8 mouse cellular contexts compared by ENCODE assay signal in the genomic region with DNA sequence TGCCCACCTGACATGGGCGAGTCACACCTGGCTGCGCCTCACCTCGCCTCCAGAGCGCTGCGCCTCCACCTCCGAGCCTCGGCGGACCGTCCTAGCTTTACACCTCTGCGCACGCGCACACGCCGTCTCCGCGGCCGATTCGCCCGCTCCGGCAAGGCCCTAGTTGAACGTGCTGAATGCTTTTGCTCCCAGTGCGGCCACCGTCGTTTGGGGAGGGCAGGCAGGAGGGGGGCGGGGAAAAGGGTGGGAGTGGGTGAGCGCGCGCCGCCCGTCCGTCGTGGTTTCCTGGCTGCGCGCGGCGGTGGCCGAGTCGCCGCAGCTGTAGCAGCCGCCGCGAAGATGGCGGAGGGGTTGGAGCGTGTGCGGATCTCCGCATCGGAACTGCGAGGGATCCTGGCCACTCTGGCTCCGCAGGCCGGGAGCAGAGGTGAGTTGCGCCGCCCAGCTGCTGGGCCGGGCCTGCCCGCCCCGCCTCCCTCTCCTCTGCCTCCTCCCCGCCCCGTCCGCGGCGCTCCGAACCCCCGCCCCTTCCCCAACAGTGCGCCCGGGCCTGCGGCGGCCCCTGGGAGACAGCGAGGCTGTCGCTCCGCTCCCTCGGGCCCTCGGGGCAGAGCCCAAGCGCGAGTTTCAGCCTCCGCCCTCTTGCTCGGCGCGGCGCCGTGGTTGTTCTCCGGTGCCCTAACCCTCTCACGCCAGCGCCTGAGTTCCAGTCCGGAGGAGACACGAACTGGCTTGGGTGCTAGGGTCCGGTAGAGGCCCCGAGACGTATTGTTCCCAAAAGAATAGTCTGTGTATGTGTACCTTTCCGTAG. TPM values are rescaled to one million over a fixed set of nuclear protein-coding genes. Genes with fewer than 3 reads are reported as not detected.
DNase-seq lines count a peak whose midpoint lies in the region; ATAC-seq and TF ChIP-seq lines count a peak whose summit lies in the region.

A gene (plus strand): TSS at position 247 of the 811 bp plus-strand sequence.
A gene (minus strand): TSS at position 372 of the 811 bp plus-strand sequence.

- under 1% methylated on average over 76 of the region's 88 CpGs for WGBS in heart, embryonic 12.5 days
- WGBS in kidney, postnatal 0 days = under 1% methylated on average over 76 of the region's 88 CpGs
- WGBS in liver, embryonic 11.5 days = under 1% methylated on average over 83 of the region's 88 CpGs
- under 1% methylated on average over 65 of the region's 88 CpGs for WGBS in stomach, embryonic 14.5 days

- H3K9me3 ChIP-seq in heart, embryonic 12.5 days (replicated peaks) = no peaks in the 10 kb centered on the region
- H3K9me3 ChIP-seq in kidney, postnatal 0 days (replicated peaks; ENCODE audit: low read length) = no peaks in the 10 kb centered on the region
- H3K9me3 ChIP-seq in liver, embryonic 11.5 days (ENCODE audit: control insufficient read depth, low read length) = no peaks in the 10 kb centered on the region
- H3K9me3 ChIP-seq in stomach, embryonic 14.5 days (ENCODE audit: control insufficient read depth, low read depth, low read length) = no peaks in the 10 kb centered on the region

- peak; percentile 87 for ATAC-seq in erythroid progenitor cell, adult 5-6 weeks (replicated peaks; ENCODE audit: low FRiP score, poor library complexity, severe bottlenecking)
- peak; percentile 97 for ATAC-seq in heart, embryonic 12.5 days (ENCODE audit: insufficient number of reproducible peaks, low FRiP score)
- ATAC-seq in kidney, postnatal 0 days (replicated peaks; ENCODE audit: low FRiP score, low read depth) = peak; percentile 93
- peak; percentile 93 for ATAC-seq in liver, embryonic 11.5 days (replicated peaks; ENCODE audit: low FRiP score)
- peak; percentile 93 for ATAC-seq in stomach, embryonic 14.5 days (ENCODE audit: insufficient number of reproducible peaks, insufficient read depth, low FRiP score, low read depth)

- DNase-seq in CD4-positive helper T cell, adult 2 months (ENCODE audit: low read depth, low spot score) = peak; percentile 98
- DNase-seq in brain, embryonic 18.5 days (ENCODE audit: low read depth, low spot score) = peak; percentile 94
- DNase-seq in kidney, postnatal 0 days (ENCODE audit: low spot score) = peak; percentile 98
- DNase-seq in liver, embryonic 11.5 days (ENCODE audit: low spot score) = peak; percentile 97
- peak; percentile 96 for DNase-seq in naive thymus-derived CD4-positive, alpha-beta T cell, adult 2 months (ENCODE audit: low read depth)

- TF ChIP-seq CTCF in kidney, postnatal 0 days (IDR thresholded peaks at IDR 0.05; ENCODE audit: low read depth) = no peak

- peak within 1 kb of the TSS; percentile 99 for H3K27ac ChIP-seq in heart, embryonic 12.5 days (ENCODE audit: poor library complexity, severe bottlenecking)
- peak within 1 kb of the TSS; percentile 99 for H3K27ac ChIP-seq in kidney, postnatal 0 days
- H3K27ac ChIP-seq in liver, embryonic 11.5 days (ENCODE audit: low read depth, low read length) = peak within 1 kb of the TSS; percentile 89
- H3K27ac ChIP-seq in stomach, embryonic 14.5 days (ENCODE audit: low read length) = peak within 1 kb of the TSS; percentile 99

- peaks cover 18% of the 10 kb centered on the region for H3K4me1 ChIP-seq in heart, embryonic 12.5 days (replicated peaks)
- 0 out of 2 replicates have a peak, but pooled peaks cover 13% of the 10 kb centered on the region for H3K4me1 ChIP-seq in kidney, postnatal 0 days (replicated peaks; ENCODE audit: insufficient read depth, low read length)
- H3K4me1 ChIP-seq in liver, embryonic 11.5 days (replicated peaks; ENCODE audit: control insufficient read depth, insufficient read depth, low read length) = peaks cover 20% of the 10 kb centered on the region
- H3K4me1 ChIP-seq in stomach, embryonic 14.5 days (ENCODE audit: control insufficient read depth, insufficient read depth, low read length) = peaks cover 12% of the 10 kb centered on the region

- H3K4me3 ChIP-seq in heart, embryonic 12.5 days = peak within 1 kb of the TSS; percentile 88
- H3K4me3 ChIP-seq in kidney, postnatal 0 days (replicated peaks; ENCODE audit: low read depth, low read length) = peak within 1 kb of the TSS; percentile 85
- peak within 1 kb of the TSS; percentile 76 for H3K4me3 ChIP-seq in liver, embryonic 11.5 days (ENCODE audit: low read depth, low read length)
- peak within 1 kb of the TSS; percentile 60 for H3K4me3 ChIP-seq in stomach, embryonic 14.5 days (ENCODE audit: low read depth, low read length)

- no peaks in the 10 kb centered on the region for H3K27me3 ChIP-seq in heart, embryonic 12.5 days (replicated peaks)
- H3K27me3 ChIP-seq in kidney, postnatal 0 days (ENCODE audit: insufficient read depth, low read length) = no peaks in the 10 kb centered on the region
- no peaks in the 10 kb centered on the region for H3K27me3 ChIP-seq in liver, embryonic 11.5 days (replicated peaks; ENCODE audit: control insufficient read depth, insufficient read depth, low read length)
- no peaks in the 10 kb centered on the region for H3K27me3 ChIP-seq in stomach, embryonic 14.5 days (ENCODE audit: control insufficient read depth, insufficient read depth, low read length)

- peak within 1 kb of the TSS; percentile 92 for H3K9ac ChIP-seq in heart, embryonic 12.5 days
- H3K9ac ChIP-seq in kidney, postnatal 0 days (ENCODE audit: low read depth, low read length) = peak within 1 kb of the TSS; percentile 88
- H3K9ac ChIP-seq in liver, embryonic 11.5 days (ENCODE audit: low read depth, low read length) = peak within 1 kb of the TSS; percentile 85
- H3K9ac ChIP-seq in stomach, embryonic 14.5 days (replicated peaks; ENCODE audit: low read depth, low read length) = peak within 1 kb of the TSS; percentile 77

- peaks cover 13% of the 10 kb centered on the region for H3K36me3 ChIP-seq in heart, embryonic 12.5 days
- H3K36me3 ChIP-seq in kidney, postnatal 0 days (ENCODE audit: insufficient read depth, low read length) = 0 out of 2 replicates have a peak, but pooled peaks cover 7% of the 10 kb centered on the region
- peaks cover 5% of the 10 kb centered on the region; the same call in 1 of the 2 replicates for H3K36me3 ChIP-seq in liver, embryonic 11.5 days (ENCODE audit: control insufficient read depth, insufficient read depth, low read length)
- peaks cover 6% of the 10 kb centered on the region for H3K36me3 ChIP-seq in stomach, embryonic 14.5 days (ENCODE audit: control insufficient read depth, insufficient read depth, low read length)

- H3K4me2 ChIP-seq in heart, embryonic 12.5 days = peak within 1 kb of the TSS; percentile 80
- H3K4me2 ChIP-seq in kidney, postnatal 0 days (ENCODE audit: low read length) = peak within 1 kb of the TSS; percentile 65
- H3K4me2 ChIP-seq in liver, embryonic 11.5 days = peak within 1 kb of the TSS; percentile 68
- H3K4me2 ChIP-seq in stomach, embryonic 14.5 days (replicated peaks; ENCODE audit: low read depth, low read length) = peak within 1 kb of the TSS; percentile 64

RNA-seq across cellular contexts. Expression of the first gene that starts in this region (rescaled TPM):
- total RNA-seq in erythroid progenitor cell, adult 5-6 weeks (2015; ENCODE audit: low replicate concordance) = 49.9 and 53.7 TPM in 2 replicates
- total RNA-seq in erythroid progenitor cell, adult 5-6 weeks (2017; ENCODE audit: low replicate concordance) = 91.4 and 96.3 TPM in 2 replicates
- 13.4 and 14.7 TPM in 2 replicates for polyA plus RNA-seq in heart, embryonic 12.5 days (2016; fragmentation: Nextera tagmentation; extraction: Ambion mirVana)
- polyA plus RNA-seq in kidney, postnatal 0 days (2015; fragmentation: Nextera tagmentation; extraction: Ambion mirVana) = 11.9 and 12.5 TPM in 2 replicates
- polyA plus RNA-seq in liver, embryonic 11.5 days (2014; fragmentation: Nextera tagmentation; extraction: Ambion mirVana) = 10.7 and 12.4 TPM in 2 replicates
- 18.7 and 19.9 TPM in 2 replicates for polyA plus RNA-seq in stomach, embryonic 14.5 days (2014; fragmentation: Nextera tagmentation; extraction: Ambion mirVana)

RNA-seq across cellular contexts. Expression of the second gene that starts in this region (rescaled TPM):
- total RNA-seq in erythroid progenitor cell, adult 5-6 weeks (2015; ENCODE audit: low replicate concordance) = 7.9 and 18.0 TPM in 2 replicates
- total RNA-seq in erythroid progenitor cell, adult 5-6 weeks (2017; ENCODE audit: low replicate concordance) = 4.7 and 6.4 TPM in 2 replicates
- 21.1 and 21.5 TPM in 2 replicates for polyA plus RNA-seq in heart, embryonic 12.5 days (2016; fragmentation: Nextera tagmentation; extraction: Ambion mirVana)
- 23.3 and 24.4 TPM in 2 replicates for polyA plus RNA-seq in kidney, postnatal 0 days (2015; fragmentation: Nextera tagmentation; extraction: Ambion mirVana)
- polyA plus RNA-seq in liver, embryonic 11.5 days (2014; fragmentation: Nextera tagmentation; extraction: Ambion mirVana) = 10.0 and 10.1 TPM in 2 replicates
- 20.2 and 23.8 TPM in 2 replicates for polyA plus RNA-seq in stomach, embryonic 14.5 days (2014; fragmentation: Nextera tagmentation; extraction: Ambion mirVana)

Comparison
In these comparisons a context has a peak if more than half of its experiments do, and no peak if none do; other contexts are left out.
1. Peak in every context shown above with its lines: DNase-seq, ATAC-seq, H3K4me3 ChIP-seq and H3K27ac ChIP-seq.